Mouse (Mus musculus): ENCODE results near the gene Aox1. TPM values are rescaled to one million over a fixed set of nuclear protein-coding genes. Genes with fewer than 3 reads are reported as not detected.

Gene Aox1
- polyA plus RNA-seq, 1 experiment from 2014 or later, result 0.33 TPM

GRCm38 (mm10) chr1:58071509-58071908 lies 41.8 kb downstream of the Aox1 start:
- WGBS, result 80% methylated on average over 1 of the region's 1 CpGs
- no peaks in the 10 kb centered on the region for H3K27me3 ChIP-seq (ENCODE audit: insufficient read depth, poor library complexity, severe bottlenecking)
- no peaks in the 10 kb centered on the region for H3K4me1 ChIP-seq
- no peak overlapping the region for H3K27ac ChIP-seq
- no peak overlapping the region for H3K4me3 ChIP-seq
- no peak for DNase-seq (ENCODE audit: low spot score)
- no peaks in the 10 kb centered on the region for H3K36me3 ChIP-seq
- H3K9me3 ChIP-seq, result no peaks in the 10 kb centered on the region

DNA sequence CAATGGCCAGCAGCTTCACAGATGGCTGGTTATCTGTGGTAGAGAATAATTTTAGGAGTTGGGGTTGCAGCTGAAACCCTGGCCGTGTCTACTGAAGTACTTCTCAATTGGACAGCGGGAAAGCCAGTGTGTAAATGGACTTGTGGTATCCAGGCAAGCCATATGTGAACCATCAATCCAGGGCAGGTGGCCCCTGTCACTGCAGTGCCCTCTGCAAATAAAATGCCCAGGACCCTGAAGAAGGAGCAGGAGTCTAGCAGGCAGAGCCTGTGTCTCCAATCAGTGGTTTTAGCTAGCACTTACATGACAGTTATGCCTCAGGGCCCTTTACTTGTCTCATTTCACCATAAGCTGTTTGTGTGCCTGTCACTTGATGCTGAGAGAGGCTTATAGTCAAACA lies 42.7 kb downstream of the Aox1 start:
- no peaks in the 10 kb centered on the region for H3K4me1 ChIP-seq
- H3K27me3 ChIP-seq (ENCODE audit: insufficient read depth, poor library complexity, severe bottlenecking), result no peaks in the 10 kb centered on the region
- no peak overlapping the region for H3K4me3 ChIP-seq
- no peaks in the 10 kb centered on the region for H3K36me3 ChIP-seq
- WGBS, result 76% methylated on average over 2 of the region's 2 CpGs
- H3K27ac ChIP-seq, result no peak overlapping the region
- no peaks in the 10 kb centered on the region for H3K9me3 ChIP-seq
- no peak for DNase-seq (ENCODE audit: low spot score)

DNA sequence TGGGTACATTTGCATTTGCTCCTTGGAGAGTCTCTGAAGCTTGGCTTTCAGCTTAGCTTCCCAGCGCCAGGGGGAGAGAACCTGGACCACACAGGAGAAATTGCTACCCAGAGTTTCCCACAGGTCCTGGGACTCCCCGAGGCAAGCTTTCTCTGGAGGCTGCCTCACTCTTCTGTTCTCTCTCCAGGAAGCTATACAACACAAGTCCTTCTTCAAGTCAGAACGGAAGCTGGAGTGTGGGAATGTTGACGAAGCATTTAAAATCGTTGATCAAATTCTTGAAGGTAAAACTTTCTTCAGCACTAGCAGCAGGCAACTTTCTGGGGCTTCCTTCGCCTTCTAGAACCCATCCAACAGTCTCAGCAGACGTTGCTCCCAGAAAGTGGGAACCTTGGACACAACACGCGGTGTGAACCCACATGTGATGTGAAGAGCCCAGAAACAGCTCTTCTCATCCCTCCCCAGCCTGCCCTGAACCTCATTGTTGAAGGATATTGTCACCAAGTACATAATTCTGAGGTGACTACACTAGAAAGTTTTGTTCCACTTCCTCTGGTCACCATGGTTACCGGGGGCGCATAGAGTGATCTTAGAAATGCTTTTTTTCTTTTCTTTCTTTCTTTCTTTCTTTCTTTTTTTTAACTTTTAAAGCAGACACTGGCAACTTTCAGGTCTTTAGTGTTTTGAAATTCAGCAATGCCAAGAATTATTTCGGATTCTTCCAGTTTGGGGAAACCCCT lies 43.4 kb downstream of the Aox1 start:
- Histone ChIP-seq H3K4me3 (no peak overlapping the region), H3K27me3 (ENCODE audit: insufficient read depth, poor library complexity, severe bottlenecking) (no peaks in the 10 kb centered on the region), H3K4me1 (no peaks in the 10 kb centered on the region), H3K9me3 (no peaks in the 10 kb centered on the region), H3K27ac (no peak overlapping the region), H3K36me3 (no peaks in the 10 kb centered on the region)
- DNase-seq (ENCODE audit: low spot score), result no peak
- 76% methylated on average over 12 of the region's 12 CpGs for WGBS

- 84% methylated on average over 2 of the region's 2 CpGs for WGBS
- no peaks in the 10 kb centered on the region for H3K27me3 ChIP-seq (ENCODE audit: insufficient read depth, poor library complexity, severe bottlenecking)
- H3K36me3 ChIP-seq, result no peaks in the 10 kb centered on the region
- H3K4me1 ChIP-seq, result no peaks in the 10 kb centered on the region
- no peak overlapping the region for H3K4me3 ChIP-seq
- H3K27ac ChIP-seq, result no peak overlapping the region
- DNase-seq (ENCODE audit: low spot score), result no peak
- no peaks in the 10 kb centered on the region for H3K9me3 ChIP-seq
Observed at GRCm38 (mm10) chr1:58074266-58074665, 44.5 kb downstream of the Aox1 start.

DNA sequence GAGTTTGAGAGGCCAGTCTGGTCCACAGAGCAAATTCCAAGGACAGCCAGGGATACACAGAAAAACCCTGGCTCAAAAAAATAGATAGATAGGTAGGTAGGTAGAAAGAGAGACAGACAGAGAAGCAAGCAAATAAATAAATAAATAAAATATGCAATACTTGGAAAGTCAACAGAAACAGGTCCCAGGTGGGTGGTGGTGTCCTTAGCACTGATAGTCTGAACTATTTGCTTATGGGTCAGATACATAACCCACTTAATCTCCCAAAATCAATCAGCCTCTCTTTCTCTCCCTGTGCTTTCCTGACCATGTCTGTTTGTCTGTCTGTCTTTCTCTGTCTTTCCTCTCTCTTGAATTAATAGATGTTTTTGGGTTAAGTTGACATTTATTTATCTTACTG lies 48.2 kb downstream of the Aox1 start:
- Histone ChIP-seq H3K9me3 (no peaks in the 10 kb centered on the region), H3K4me1 (no peaks in the 10 kb centered on the region), H3K36me3 (no peaks in the 10 kb centered on the region), H3K27me3 (ENCODE audit: insufficient read depth, poor library complexity, severe bottlenecking) (no peaks in the 10 kb centered on the region), H3K27ac (no peak overlapping the region), H3K4me3 (no peak overlapping the region)
- DNase-seq (ENCODE audit: low spot score), result no peak

GRCm38 (mm10) chr1:58078390-58078789 lies 48.7 kb downstream of the Aox1 start:
- no peak for DNase-seq (ENCODE audit: low spot score)
- Histone ChIP-seq H3K27me3 (ENCODE audit: insufficient read depth, poor library complexity, severe bottlenecking) (0 out of 2 replicates have a peak, but pooled peaks cover under 1% of the 10 kb centered on the region), H3K9me3 (no peaks in the 10 kb centered on the region), H3K4me1 (no peaks in the 10 kb centered on the region), H3K4me3 (no peak overlapping the region), H3K36me3 (no peaks in the 10 kb centered on the region), H3K27ac (no peak overlapping the region)
- WGBS, result 92% methylated on average over 7 of the region's 7 CpGs

- H3K4me1 ChIP-seq, result no peaks in the 10 kb centered on the region
- whole genome bisulfite sequencing, result 85% methylated on average over 5 of the region's 5 CpGs
- H3K36me3 ChIP-seq, result no peaks in the 10 kb centered on the region
- H3K27me3 ChIP-seq (ENCODE audit: insufficient read depth, poor library complexity, severe bottlenecking), result 0 out of 2 replicates have a peak, but pooled peaks cover 6% of the 10 kb centered on the region
- no peak overlapping the region for H3K4me3 ChIP-seq
- DNase-seq (ENCODE audit: low spot score), result no peak
- no peak overlapping the region for H3K27ac ChIP-seq
- H3K9me3 ChIP-seq, result no peaks in the 10 kb centered on the region
Observed at GRCm38 (mm10) chr1:58079689-58080088, 50.0 kb downstream of the Aox1 start.

- Histone ChIP-seq H3K36me3 (no peaks in the 10 kb centered on the region), H3K4me1 (0 out of 2 replicates have a peak, but pooled peaks cover under 1% of the 10 kb centered on the region), H3K4me3 (no peak overlapping the region), H3K27ac (no peak overlapping the region), H3K9me3 (no peaks in the 10 kb centered on the region), H3K27me3 (ENCODE audit: insufficient read depth, poor library complexity, severe bottlenecking) (0 out of 2 replicates have a peak, but pooled peaks cover 6% of the 10 kb centered on the region)
- DNase-seq (ENCODE audit: low spot score), result no peak
- WGBS, result 83% methylated on average over 4 of the region's 4 CpGs
Observed at GRCm38 (mm10) chr1:58080446-58080845, 50.7 kb downstream of the Aox1 start.

GRCm38 (mm10) chr1:58081356-58081755 lies 51.6 kb downstream of the Aox1 start:
- no peak overlapping the region for H3K4me3 ChIP-seq
- no peak overlapping the region for H3K27ac ChIP-seq
- H3K4me1 ChIP-seq, result 0 out of 2 replicates have a peak, but pooled peaks cover 4% of the 10 kb centered on the region
- H3K9me3 ChIP-seq, result no peaks in the 10 kb centered on the region
- 0 out of 2 replicates have a peak, but pooled peaks cover 6% of the 10 kb centered on the region for H3K27me3 ChIP-seq (ENCODE audit: insufficient read depth, poor library complexity, severe bottlenecking)
- no peak for DNase-seq (ENCODE audit: low spot score)
- no peaks in the 10 kb centered on the region for H3K36me3 ChIP-seq
- WGBS, result 82% methylated on average over 5 of the region's 5 CpGs

- WGBS, result 56% methylated on average over 5 of the region's 5 CpGs
- H3K9me3 ChIP-seq, result no peaks in the 10 kb centered on the region
- peaks cover 30% of the 10 kb centered on the region for H3K27me3 ChIP-seq (ENCODE audit: insufficient read depth, poor library complexity, severe bottlenecking)
- H3K36me3 ChIP-seq, result no peaks in the 10 kb centered on the region
- H3K4me1 ChIP-seq, result peaks cover 11% of the 10 kb centered on the region; the same call in 1 of the 2 replicates
- no peak for DNase-seq (ENCODE audit: low spot score)
- H3K4me3 ChIP-seq, result no peak overlapping the region
- H3K27ac ChIP-seq, result no peak overlapping the region
Observed at GRCm38 (mm10) chr1:58089316-58089715, 59.6 kb downstream of the Aox1 start.

- peaks cover 38% of the 10 kb centered on the region for H3K27me3 ChIP-seq (ENCODE audit: insufficient read depth, poor library complexity, severe bottlenecking)
- H3K4me1 ChIP-seq, result peaks cover 11% of the 10 kb centered on the region; the same call in 1 of the 2 replicates
- WGBS, result 79% methylated on average over 4 of the region's 4 CpGs
- no peak for DNase-seq (ENCODE audit: low spot score)
- no peaks in the 10 kb centered on the region for H3K36me3 ChIP-seq
- no peak overlapping the region for H3K4me3 ChIP-seq
- no peaks in the 10 kb centered on the region for H3K9me3 ChIP-seq
- H3K27ac ChIP-seq, result no peak overlapping the region
Observed at GRCm38 (mm10) chr1:58090191-58090590, 60.5 kb downstream of the Aox1 start.

GRCm38 (mm10) chr1:58091213-58091612 lies 61.5 kb downstream of the Aox1 start:
- Histone ChIP-seq H3K27ac (no peak overlapping the region), H3K9me3 (no peaks in the 10 kb centered on the region), H3K36me3 (no peaks in the 10 kb centered on the region), H3K4me1 (peaks cover 7% of the 10 kb centered on the region; the same call in 1 of the 2 replicates), H3K4me3 (no peak overlapping the region), H3K27me3 (ENCODE audit: insufficient read depth, poor library complexity, severe bottlenecking) (peaks cover 38% of the 10 kb centered on the region)
- WGBS, result 66% methylated on average over 3 of the region's 3 CpGs
- no peak for DNase-seq (ENCODE audit: low spot score)

DNA sequence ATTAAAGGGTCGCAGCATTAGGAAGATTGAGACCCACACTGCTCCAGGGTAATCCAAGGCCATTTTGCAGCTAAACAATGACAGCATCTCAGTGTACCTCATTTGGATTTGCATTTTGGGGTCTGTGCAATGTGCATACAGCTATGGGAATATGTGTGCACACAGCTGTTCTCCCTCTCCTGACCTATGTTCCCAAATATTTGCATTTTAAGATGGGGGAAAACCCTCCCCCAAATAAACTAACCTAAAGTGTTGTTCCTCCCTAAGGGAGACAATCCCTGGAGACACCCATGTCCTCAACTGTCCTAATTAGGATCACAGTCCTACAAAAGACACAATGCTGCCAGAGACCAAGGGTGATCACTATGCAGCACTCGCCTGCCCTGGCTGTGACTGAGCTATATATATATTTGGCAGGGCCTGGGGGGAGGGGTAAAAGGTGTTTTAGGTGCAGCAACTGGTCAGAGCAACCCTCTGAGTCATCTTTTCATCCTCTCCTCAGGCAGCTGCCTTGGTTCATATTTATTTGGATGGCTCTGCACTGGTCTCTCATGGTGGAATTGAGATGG lies 62.3 kb downstream of the Aox1 start:
- Histone ChIP-seq H3K4me1 (peaks cover 7% of the 10 kb centered on the region; the same call in 1 of the 2 replicates), H3K9me3 (no peaks in the 10 kb centered on the region), H3K4me3 (no peak overlapping the region), H3K36me3 (no peaks in the 10 kb centered on the region), H3K27me3 (ENCODE audit: insufficient read depth, poor library complexity, severe bottlenecking) (peaks cover 38% of the 10 kb centered on the region), H3K27ac (no peak overlapping the region)
- no peak for DNase-seq (ENCODE audit: low spot score)
- WGBS, result 63% methylated on average over 2 of the region's 2 CpGs

Data from heart, embryonic 10.5 days (tissue).